Mouse (Mus musculus) intestine, postnatal 0 days (tissue): ENCODE measurements around the gene Cbx1. TPM values are rescaled to one million over a fixed set of nuclear protein-coding genes. Genes with fewer than 3 reads are reported as not detected.
"Not testable (repeated sequence)": the region's sequence is repeated elsewhere in the genome, so short reads cannot be mapped to it uniquely, and the experiment has no call there.

Experiments
- ATAC-seq: fragments of 200-750 bp; cut with Nextera tagmentation; 2 replicates; pipeline ENCODE4 v1.8.0; 2017; ENCODE audit warnings: mild to moderate bottlenecking, moderate TSS enrichment, moderate library complexity
- H3K27ac ChIP-seq: fragments of 300-500 bp; sonication (generic); 2 replicates; pipeline ENCODE4 v1.5.1; 2014; ENCODE audit warnings: mild to moderate bottlenecking, low read depth, low read length, moderate library complexity
- H3K27me3 ChIP-seq: fragments of 300-500 bp; sonication (generic); replicated peaks from 2 replicates; pipeline ENCODE4 v1.6.1; 2014; ENCODE audit warnings: low read length, mixed read lengths; ENCODE audit not compliant: control insufficient read depth, insufficient read depth
- H3K36me3 ChIP-seq: fragments of 300-500 bp; sonication (generic); 2 replicates; pipeline ENCODE4 v1.6.1; 2014; ENCODE audit warnings: mild to moderate bottlenecking, moderate library complexity; ENCODE audit not compliant: control insufficient read depth, insufficient read depth
- H3K4me1 ChIP-seq: fragments of 300-500 bp; sonication (generic); replicated peaks from 2 replicates; pipeline ENCODE4 v1.6.1; 2014; ENCODE audit warnings: antibody characterized with exemption, low read length, mixed read lengths; ENCODE audit not compliant: control insufficient read depth, insufficient read depth
- H3K4me2 ChIP-seq: fragments of 300-500 bp; sonication (generic); replicated peaks from 2 replicates; pipeline ENCODE4 v1.6.1; 2014; ENCODE audit warnings: low read depth, mild to moderate bottlenecking, moderate library complexity
- H3K4me3 ChIP-seq: fragments of 300-500 bp; sonication (generic); 2 replicates; pipeline ENCODE4 v1.5.1; 2014; ENCODE audit warnings: low read depth, low read length
- H3K9ac ChIP-seq: fragments of 300-500 bp; sonication (generic); 2 replicates; pipeline ENCODE4 v1.6.1; 2014; ENCODE audit warnings: mild to moderate bottlenecking, low read depth, low read length
- H3K9me3 ChIP-seq: fragments of 300-500 bp; sonication (generic); 2 replicates; pipeline ENCODE4 v1.6.1; 2016; ENCODE audit warnings: mixed run types; ENCODE audit not compliant: control insufficient read depth
- CTCF ChIP-seq: sonication (generic); IDR thresholded peaks from 2 replicates; pipeline ENCODE4 v1.5.1; 2016; ENCODE audit warnings: low read depth, mild to moderate bottlenecking, control low read depth, antibody characterized with exemption, moderate library complexity
- WGBS: fragments of 180-500 bp; shearing (Covaris S2); extraction: QIAGEN DNeasy Blood & Tissue Kit; methylation state at CpG from one replicate; pipeline ENCODE4 v1.1.7; 2014; 5-methylcytosine and 5-hydroxymethylcytosine counted together
- polyA plus RNA-seq: library from polyadenylated mRNA; unstranded; fragments of >200 nt; fragmentation: Nextera tagmentation; extraction: Ambion mirVana; gene quantifications from 2 replicates; pipeline ENCODE4 v1.2.1, GENCODE M21; 2015

The Cbx1 gene
- polyA plus RNA-seq, 1 experiment from 2014 or later: 39.3 TPM

- no peaks in the 10 kb centered on the region for H3K9me3 ChIP-seq
- peak; percentile 87 for TF ChIP-seq CTCF
- peak within 1 kb of the TSS; percentile 55 for H3K27ac ChIP-seq
- peak; percentile 100 for ATAC-seq
- H3K27me3 ChIP-seq: no peaks in the 10 kb centered on the region
- H3K9ac ChIP-seq: peak within 1 kb of the TSS; percentile 55
- H3K36me3 ChIP-seq: peaks cover 12% of the 10 kb centered on the region; the same call in 1 of the 2 replicates
- H3K4me2 ChIP-seq: peak within 1 kb of the TSS; percentile 86
- H3K4me3 ChIP-seq: peak within 1 kb of the TSS; percentile 66
- H3K4me1 ChIP-seq: peaks cover 2% of the 10 kb centered on the region; the same call in 1 of the 2 replicates
- 1% methylated on average over 58 of the region's 59 CpGs for WGBS
Observed at GRCm38 (mm10) chr11:96776968-96777962, 11.7 kb upstream of the Cbx1 start, which contains the start of gene Snx11. Gene Snx11, minus strand, starts transcription at chr11:96777559.

GRCm38 (mm10) chr11:96778061-96778627 is 10.8 kb upstream of the Cbx1 start:
- not testable (repeated sequence) for ATAC-seq, H3K9ac ChIP-seq, H3K36me3 ChIP-seq, H3K27ac ChIP-seq, H3K9me3 ChIP-seq, H3K4me1 ChIP-seq, H3K27me3 ChIP-seq
- WGBS: 64% methylated on average over 10 of the region's 10 CpGs
- H3K4me2 ChIP-seq: peak overlapping the region; percentile 86
- H3K4me3 ChIP-seq: peak overlapping the region; percentile 66; the same call in 1 of the 2 replicates

- no peaks in the 10 kb centered on the region for H3K9me3 ChIP-seq
- no peak overlapping the region for H3K9ac ChIP-seq
- H3K4me3 ChIP-seq: no peak overlapping the region
- no peaks in the 10 kb centered on the region for H3K36me3 ChIP-seq
- H3K27me3 ChIP-seq: no peaks in the 10 kb centered on the region
- TF ChIP-seq CTCF: no peak
- peaks cover 2% of the 10 kb centered on the region; the same call in 1 of the 2 replicates for H3K4me1 ChIP-seq
- no peak overlapping the region for H3K4me2 ChIP-seq
- WGBS: 74% methylated on average over 5 of the region's 5 CpGs
- ATAC-seq: no peak
- no peak overlapping the region for H3K27ac ChIP-seq
Observed at GRCm38 (mm10) chr11:96780306-96780705, 8.6 kb upstream of the Cbx1 start.

GRCm38 (mm10) chr11:96781425-96781824 is 7.5 kb upstream of the Cbx1 start:
- Histone ChIP-seq H3K9ac (no peak overlapping the region), H3K4me3 (no peak overlapping the region), H3K27ac (no peak overlapping the region), H3K4me1 (peaks cover under 1% of the 10 kb centered on the region; the same call in 1 of the 2 replicates), H3K36me3 (no peaks in the 10 kb centered on the region), H3K9me3 (no peaks in the 10 kb centered on the region), H3K27me3 (no peaks in the 10 kb centered on the region), H3K4me2 (no peak overlapping the region)
- ATAC-seq: no peak
- TF ChIP-seq CTCF: peak; percentile 64
- WGBS: 77% methylated on average over 2 of the region's 2 CpGs

GRCm38 (mm10) chr11:96784847-96785246 is 4.1 kb upstream of the Cbx1 start:
- not testable (repeated sequence) for H3K9ac ChIP-seq, H3K4me1 ChIP-seq, H3K27ac ChIP-seq, H3K36me3 ChIP-seq, H3K4me2 ChIP-seq, H3K9me3 ChIP-seq, ATAC-seq, H3K4me3 ChIP-seq, H3K27me3 ChIP-seq
- WGBS: 18% methylated on average over 7 of the region's 7 CpGs
- peak; percentile 78 for TF ChIP-seq CTCF

- no peak overlapping the region for H3K4me2 ChIP-seq
- WGBS: 45% methylated on average over 9 of the region's 9 CpGs
- ATAC-seq: no peak
Observed at GRCm38 (mm10) chr11:96786731-96787450, 2.0 kb upstream of the Cbx1 start.

More at GRCm38 (mm10) chr11:96786731-96787450, 2.0 kb upstream of the Cbx1 start:
- no peak overlapping the region for H3K4me3 ChIP-seq
- H3K27ac ChIP-seq: no peak overlapping the region
- H3K9me3 ChIP-seq: no peaks in the 10 kb centered on the region
- no peaks in the 10 kb centered on the region for H3K27me3 ChIP-seq
- 0 out of 2 replicates have a peak, but pooled peaks cover 2% of the 10 kb centered on the region for H3K4me1 ChIP-seq
- no peak overlapping the region for H3K9ac ChIP-seq
- no peak for TF ChIP-seq CTCF
- H3K36me3 ChIP-seq: no peaks in the 10 kb centered on the region; the same call in 1 of the 2 replicates
